Mouse (Mus musculus) heart, postnatal 0 days (tissue): Measurements from ENCODE around the gene Arhgap32.

Experiments
- CTCF ChIP-seq: IDR thresholded peaks from 2 replicates; pipeline ENCODE4 v1.5.1; 2016; ENCODE audit warnings: antibody characterized with exemption, control low read depth, low read depth
- EP300 ChIP-seq: IDR thresholded peaks from 2 replicates; pipeline ENCODE4 v1.6.1; 2016; ENCODE audit warnings: antibody characterized with exemption, low read depth

GRCm38 (mm10) chr9:32192295-32193073 is 76.5 kb downstream of the Arhgap32 start:
- no peak for TF ChIP-seq EP300
- TF ChIP-seq CTCF, result no peak
